Mouse (Mus musculus): ENCODE data around the gene Ces2c. TPM values are rescaled to one million over a fixed set of nuclear protein-coding genes. Genes with fewer than 3 reads are reported as not detected.

Ces2c gene
- polyA plus RNA-seq (2014; fragmentation: Nextera tagmentation; extraction: Ambion mirVana) = not detected in 2 replicates

DNA sequence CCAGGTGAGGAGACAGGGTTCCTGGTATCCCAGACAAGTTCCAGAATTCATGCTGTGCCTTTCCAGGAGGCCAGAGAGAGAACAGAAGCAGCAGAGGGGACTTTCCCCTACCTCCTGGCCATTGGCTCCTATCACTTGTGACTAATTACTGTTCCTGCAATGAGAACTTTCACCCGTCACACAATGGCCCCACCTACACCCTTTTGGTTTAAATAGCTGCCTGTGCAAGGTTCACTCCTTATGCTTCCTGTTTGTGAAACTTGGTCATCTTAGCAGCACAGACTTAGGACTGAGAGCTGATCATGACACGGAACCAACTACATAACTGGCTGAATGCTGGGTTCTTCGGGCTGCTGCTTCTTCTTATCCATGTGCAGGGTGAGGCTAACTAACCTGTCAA lies at the start of gene Ces2c:
Ces2c (plus strand) TSS at position 238 of the 400 bp plus-strand sequence.
- 84% methylated on average over 3 of the region's 3 CpGs for WGBS
- Histone ChIP-seq H3K4me1 (ENCODE audit: control insufficient read depth, insufficient read depth, low read length) (no peaks in the 10 kb centered on the region), H3K27me3 (replicated peaks; ENCODE audit: control insufficient read depth, insufficient read depth, low read length) (no peaks in the 10 kb centered on the region), H3K4me2 (ENCODE audit: low read depth, low read length) (no peak within 1 kb of the TSS), H3K4me3 (ENCODE audit: low read depth, low read length) (no peak within 1 kb of the TSS), H3K27ac (replicated peaks; ENCODE audit: low read depth, low read length) (no peak within 1 kb of the TSS), H3K9ac (ENCODE audit: low read depth, low read length) (no peak within 1 kb of the TSS), H3K9me3 (ENCODE audit: control insufficient read depth, low read length) (no peaks in the 10 kb centered on the region), H3K36me3 (ENCODE audit: control insufficient read depth, insufficient read depth, low read length) (no peaks in the 10 kb centered on the region)
- DNase-seq (ENCODE audit: low spot score) (no peak), ATAC-seq (ENCODE audit: low read depth) (no peak)

DNA sequence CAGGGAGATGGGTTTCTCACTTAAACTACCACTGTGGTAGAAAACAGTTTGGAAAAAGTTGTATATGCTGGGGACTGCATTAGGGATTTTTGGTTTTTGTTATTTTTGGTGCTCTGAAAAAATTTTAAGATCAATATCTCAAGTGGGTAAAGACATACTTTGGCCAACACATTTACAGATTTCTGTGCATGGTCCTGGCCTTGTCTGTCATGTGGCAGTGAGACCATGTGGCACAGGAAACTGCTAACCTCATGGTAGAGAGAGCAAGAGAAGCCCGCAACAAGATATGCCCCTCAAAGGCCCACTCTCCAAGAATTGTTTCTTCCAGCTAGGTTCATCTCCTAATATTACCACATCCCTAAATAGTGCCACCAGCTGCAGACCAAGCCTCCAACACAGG lies 47.5 kb upstream of the Ces2c start:
- ATAC-seq (ENCODE audit: low read depth) (no peak), DNase-seq (ENCODE audit: low spot score) (no peak)
- no peak overlapping the region for H3K4me2 ChIP-seq (ENCODE audit: low read depth, low read length)
- no peaks in the 10 kb centered on the region for H3K36me3 ChIP-seq (ENCODE audit: control insufficient read depth, insufficient read depth, low read length)
- no peaks in the 10 kb centered on the region for H3K9me3 ChIP-seq (ENCODE audit: control insufficient read depth, low read length)
- H3K9ac ChIP-seq (ENCODE audit: low read depth, low read length) = no peak overlapping the region
- no peak overlapping the region for H3K27ac ChIP-seq (replicated peaks; ENCODE audit: low read depth, low read length)
- 83% methylated on average over 1 of the region's 1 CpGs for WGBS
- no peaks in the 10 kb centered on the region for H3K27me3 ChIP-seq (replicated peaks; ENCODE audit: control insufficient read depth, insufficient read depth, low read length)
- H3K4me3 ChIP-seq (ENCODE audit: low read depth, low read length) = no peak overlapping the region
- H3K4me1 ChIP-seq (ENCODE audit: control insufficient read depth, insufficient read depth, low read length) = no peaks in the 10 kb centered on the region

DNA sequence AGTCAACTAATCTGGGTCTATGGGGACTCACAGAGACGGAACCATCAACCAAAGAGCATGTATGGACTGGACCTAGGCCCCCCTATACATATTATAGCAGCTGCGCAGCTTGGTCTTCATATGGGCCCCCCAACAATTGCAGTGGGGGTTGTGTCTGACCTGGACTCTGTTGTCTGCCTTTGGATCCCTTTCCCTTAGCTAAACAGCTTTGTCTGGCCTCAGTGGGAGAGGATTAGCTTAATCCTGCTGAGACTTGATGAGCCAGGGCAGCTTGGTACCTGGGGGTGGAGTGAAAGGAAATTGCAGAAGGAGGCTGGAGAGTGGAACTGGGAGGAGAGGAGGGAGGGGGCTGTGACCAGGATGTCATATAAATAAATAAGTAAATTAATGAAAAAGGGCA lies 40.7 kb upstream of the Ces2c start:
- no peak overlapping the region for H3K4me2 ChIP-seq (ENCODE audit: low read depth, low read length)
- ATAC-seq (ENCODE audit: low read depth) (no peak; the same call in 1 of the 2 replicates), DNase-seq (ENCODE audit: low spot score) (peak; percentile 8)
- no peaks in the 10 kb centered on the region for H3K36me3 ChIP-seq (ENCODE audit: control insufficient read depth, insufficient read depth, low read length)
- no peaks in the 10 kb centered on the region for H3K9me3 ChIP-seq (ENCODE audit: control insufficient read depth, low read length)
- no peaks in the 10 kb centered on the region for H3K27me3 ChIP-seq (replicated peaks; ENCODE audit: control insufficient read depth, insufficient read depth, low read length)
- H3K4me3 ChIP-seq (ENCODE audit: low read depth, low read length) = no peak overlapping the region
- no peak overlapping the region for H3K27ac ChIP-seq (replicated peaks; ENCODE audit: low read depth, low read length)
- H3K9ac ChIP-seq (ENCODE audit: low read depth, low read length) = no peak overlapping the region
- 24% methylated on average over 2 of the region's 2 CpGs for WGBS
- H3K4me1 ChIP-seq (ENCODE audit: control insufficient read depth, insufficient read depth, low read length) = no peaks in the 10 kb centered on the region

DNA sequence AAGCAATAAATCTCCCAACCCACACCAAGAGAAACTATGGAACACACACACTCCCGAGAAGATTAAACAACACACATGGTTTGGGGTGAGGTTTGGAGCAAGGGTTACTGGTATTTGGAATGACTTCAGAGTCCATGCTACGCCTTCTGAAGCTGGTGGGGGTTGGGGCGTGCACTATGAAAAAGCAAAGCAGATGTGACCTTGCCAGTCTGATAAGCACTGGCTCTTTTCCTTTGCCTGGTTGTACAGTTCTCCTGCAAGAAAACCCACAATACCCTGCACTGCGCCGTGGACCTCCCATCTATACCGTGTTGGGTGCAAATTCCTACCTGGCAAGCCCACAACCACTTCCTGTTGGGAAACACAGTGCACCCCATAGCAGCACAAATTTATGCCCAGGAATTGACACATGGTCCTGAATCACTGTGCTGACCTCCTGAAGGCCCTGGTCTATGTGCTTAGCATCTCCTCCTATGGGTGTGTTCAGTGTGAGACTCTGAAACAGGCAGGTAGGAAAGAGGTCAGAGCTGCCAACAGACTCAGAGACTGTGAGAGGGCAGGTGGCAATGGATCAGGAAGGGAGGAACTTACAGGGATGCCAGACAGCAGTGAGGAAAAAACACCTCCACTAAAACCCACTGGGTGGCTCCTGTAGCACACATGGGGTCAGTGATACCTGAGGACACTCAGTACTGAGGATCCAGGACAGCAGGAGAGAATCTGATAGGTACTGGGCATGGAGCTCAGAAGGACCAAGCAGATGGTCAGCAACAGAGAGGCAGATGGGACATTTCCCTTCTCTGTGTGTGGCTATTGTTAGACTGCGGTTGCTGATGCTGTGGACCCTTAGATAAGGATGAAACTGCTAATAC lies 38.1 kb upstream of the Ces2c start:
- no peaks in the 10 kb centered on the region for H3K27me3 ChIP-seq (replicated peaks; ENCODE audit: control insufficient read depth, insufficient read depth, low read length)
- H3K36me3 ChIP-seq (ENCODE audit: control insufficient read depth, insufficient read depth, low read length) = no peaks in the 10 kb centered on the region
- H3K9me3 ChIP-seq (ENCODE audit: control insufficient read depth, low read length) = no peaks in the 10 kb centered on the region
- H3K9ac ChIP-seq (ENCODE audit: low read depth, low read length) = no peak overlapping the region
- no peak overlapping the region for H3K4me3 ChIP-seq (ENCODE audit: low read depth, low read length)
- ATAC-seq (ENCODE audit: low read depth) = no peak
- H3K27ac ChIP-seq (replicated peaks; ENCODE audit: low read depth, low read length) = no peak overlapping the region
- 63% methylated on average over 7 of the region's 7 CpGs for WGBS
- H3K4me2 ChIP-seq (ENCODE audit: low read depth, low read length) = no peak overlapping the region
- no peaks in the 10 kb centered on the region for H3K4me1 ChIP-seq (ENCODE audit: control insufficient read depth, insufficient read depth, low read length)
- DNase-seq (ENCODE audit: low spot score) = no peak

DNA sequence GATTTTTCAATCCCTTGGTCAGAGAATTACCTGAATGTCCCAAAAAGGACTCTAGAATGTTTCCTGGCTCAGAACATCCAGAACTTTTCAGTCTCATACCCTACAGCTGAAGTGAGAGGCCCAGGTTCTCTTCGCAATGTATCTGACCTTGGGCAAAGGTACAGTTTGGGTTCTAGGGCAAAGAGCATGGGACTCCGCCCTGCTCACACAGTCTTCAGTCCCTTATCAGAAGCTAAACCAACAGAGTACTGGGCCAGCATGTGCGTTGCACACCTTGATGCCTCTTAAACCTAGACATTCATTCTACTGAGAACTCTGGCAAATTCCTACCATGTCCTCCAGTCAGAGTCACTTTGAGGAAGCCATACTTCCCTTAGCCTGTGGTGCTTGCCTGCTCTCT lies 37.4 kb upstream of the Ces2c start:
- ATAC-seq (ENCODE audit: low read depth) (no peak), DNase-seq (ENCODE audit: low spot score) (no peak)
- Histone ChIP-seq H3K4me3 (ENCODE audit: low read depth, low read length) (no peak overlapping the region), H3K9me3 (ENCODE audit: control insufficient read depth, low read length) (no peaks in the 10 kb centered on the region), H3K4me1 (ENCODE audit: control insufficient read depth, insufficient read depth, low read length) (no peaks in the 10 kb centered on the region), H3K36me3 (ENCODE audit: control insufficient read depth, insufficient read depth, low read length) (no peaks in the 10 kb centered on the region), H3K9ac (ENCODE audit: low read depth, low read length) (no peak overlapping the region), H3K27ac (replicated peaks; ENCODE audit: low read depth, low read length) (no peak overlapping the region), H3K4me2 (ENCODE audit: low read depth, low read length) (no peak overlapping the region), H3K27me3 (replicated peaks; ENCODE audit: control insufficient read depth, insufficient read depth, low read length) (no peaks in the 10 kb centered on the region)
- 77% methylated on average over 3 of the region's 3 CpGs for WGBS

DNA sequence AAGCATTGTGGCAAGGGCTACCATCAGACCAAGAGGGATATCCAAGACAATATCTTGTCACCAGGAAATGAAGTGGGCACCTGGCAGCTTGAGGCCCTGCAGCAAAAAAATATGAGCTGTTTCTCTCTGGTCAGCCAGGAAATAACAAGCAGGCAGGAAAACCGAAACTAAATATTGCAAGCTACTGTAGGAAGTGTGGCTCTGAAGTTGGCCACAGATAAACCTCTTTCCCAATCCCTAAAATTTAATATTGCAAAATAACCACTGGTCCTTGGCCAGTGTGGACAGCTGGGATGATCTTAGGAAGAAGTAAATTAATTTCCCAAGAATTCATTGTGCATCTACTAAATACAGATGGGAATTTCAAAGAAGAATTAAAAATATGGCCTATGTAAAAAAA lies 20.0 kb upstream of the Ces2c start:
- ATAC-seq (ENCODE audit: low read depth) (no peak), DNase-seq (ENCODE audit: low spot score) (no peak)
- 85% methylated on average over 1 of the region's 1 CpGs for WGBS
- Histone ChIP-seq H3K27me3 (replicated peaks; ENCODE audit: control insufficient read depth, insufficient read depth, low read length) (no peaks in the 10 kb centered on the region), H3K4me2 (ENCODE audit: low read depth, low read length) (no peak overlapping the region), H3K9me3 (ENCODE audit: control insufficient read depth, low read length) (no peaks in the 10 kb centered on the region), H3K36me3 (ENCODE audit: control insufficient read depth, insufficient read depth, low read length) (no peaks in the 10 kb centered on the region), H3K9ac (ENCODE audit: low read depth, low read length) (no peak overlapping the region), H3K4me1 (ENCODE audit: control insufficient read depth, insufficient read depth, low read length) (no peaks in the 10 kb centered on the region), H3K4me3 (ENCODE audit: low read depth, low read length) (no peak overlapping the region), H3K27ac (replicated peaks; ENCODE audit: low read depth, low read length) (no peak overlapping the region)

DNA sequence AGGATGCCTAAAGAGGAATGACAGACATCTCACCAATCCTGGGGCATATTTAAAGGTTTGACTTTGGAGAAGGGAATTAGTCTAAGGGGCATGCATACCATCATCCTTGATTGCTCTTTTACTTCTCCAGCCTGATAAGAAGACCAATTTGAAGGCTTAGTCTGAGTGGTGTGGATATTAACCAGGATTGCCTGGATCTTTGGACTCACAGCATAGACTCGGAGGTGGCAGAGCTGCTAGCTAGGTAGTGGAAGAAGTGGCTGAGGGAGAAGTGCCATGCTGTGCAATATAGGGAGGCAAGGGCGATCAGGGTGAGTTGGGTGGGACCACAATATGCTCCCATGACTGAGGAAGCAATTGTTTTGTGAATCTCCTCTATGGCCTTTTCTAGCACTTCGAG lies 18.6 kb upstream of the Ces2c start:
- H3K9ac ChIP-seq (ENCODE audit: low read depth, low read length) = no peak overlapping the region
- 71% methylated on average over 3 of the region's 3 CpGs for WGBS
- ATAC-seq (ENCODE audit: low read depth) = no peak
- H3K9me3 ChIP-seq (ENCODE audit: control insufficient read depth, low read length) = no peaks in the 10 kb centered on the region
- no peak overlapping the region for H3K4me3 ChIP-seq (ENCODE audit: low read depth, low read length)
- no peak for DNase-seq (ENCODE audit: low spot score)
- no peaks in the 10 kb centered on the region for H3K4me1 ChIP-seq (ENCODE audit: control insufficient read depth, insufficient read depth, low read length)
- H3K36me3 ChIP-seq (ENCODE audit: control insufficient read depth, insufficient read depth, low read length) = no peaks in the 10 kb centered on the region
- no peak overlapping the region for H3K27ac ChIP-seq (replicated peaks; ENCODE audit: low read depth, low read length)
- H3K27me3 ChIP-seq (replicated peaks; ENCODE audit: control insufficient read depth, insufficient read depth, low read length) = no peaks in the 10 kb centered on the region
- no peak overlapping the region for H3K4me2 ChIP-seq (ENCODE audit: low read depth, low read length)

DNA sequence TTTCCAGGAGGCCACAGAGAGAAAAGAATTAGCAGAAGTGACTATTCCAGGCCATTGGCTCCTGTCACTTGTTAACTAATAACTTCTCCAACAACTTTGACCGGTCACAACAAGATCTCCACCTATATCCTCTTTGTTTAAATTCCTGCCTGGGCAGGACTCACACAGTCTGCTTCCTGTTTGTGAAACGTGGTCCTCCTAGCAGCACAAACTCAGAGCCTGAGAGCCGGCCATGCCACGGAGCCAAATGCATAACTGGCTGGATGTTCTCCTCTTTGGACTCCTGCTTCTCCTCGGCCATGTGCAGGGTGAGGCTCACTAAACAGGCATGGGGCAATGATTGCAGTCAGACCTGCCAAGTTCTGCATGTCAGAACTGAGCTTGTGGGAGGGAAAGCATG lies 15.4 kb upstream of the Ces2c start, which contains the start of gene Ces2b:
Ces2b (plus strand) TSS at position 133 of the 400 bp plus-strand sequence.
- no peaks in the 10 kb centered on the region for H3K36me3 ChIP-seq (ENCODE audit: control insufficient read depth, insufficient read depth, low read length)
- DNase-seq (ENCODE audit: low spot score) (no peak), ATAC-seq (ENCODE audit: low read depth) (no peak)
- H3K27me3 ChIP-seq (replicated peaks; ENCODE audit: control insufficient read depth, insufficient read depth, low read length) = no peaks in the 10 kb centered on the region
- H3K4me1 ChIP-seq (ENCODE audit: control insufficient read depth, insufficient read depth, low read length) = no peaks in the 10 kb centered on the region
- H3K9me3 ChIP-seq (ENCODE audit: control insufficient read depth, low read length) = no peaks in the 10 kb centered on the region
- WGBS = 69% methylated on average over 5 of the region's 5 CpGs
- no peak within 1 kb of the TSS for H3K27ac ChIP-seq (replicated peaks; ENCODE audit: low read depth, low read length)
- no peak within 1 kb of the TSS for H3K4me2 ChIP-seq (ENCODE audit: low read depth, low read length)
- H3K4me3 ChIP-seq (ENCODE audit: low read depth, low read length) = no peak within 1 kb of the TSS
- H3K9ac ChIP-seq (ENCODE audit: low read depth, low read length) = no peak within 1 kb of the TSS

All from embryonic facial prominence, embryonic 14.5 days (tissue).